Mouse (Mus musculus) lung, postnatal 0 days (tissue): ENCODE data around the gene Cdh26.

Source experiments
- CTCF ChIP-seq: IDR thresholded peaks from 2 replicates; pipeline ENCODE4 v1.5.1; 2016; ENCODE audit warnings: antibody characterized with exemption, mild to moderate bottlenecking
- EP300 ChIP-seq: IDR thresholded peaks from 2 replicates; pipeline ENCODE4 v1.6.1; 2016; ENCODE audit warnings: antibody characterized with exemption, mild to moderate bottlenecking, control low read depth

DNA sequence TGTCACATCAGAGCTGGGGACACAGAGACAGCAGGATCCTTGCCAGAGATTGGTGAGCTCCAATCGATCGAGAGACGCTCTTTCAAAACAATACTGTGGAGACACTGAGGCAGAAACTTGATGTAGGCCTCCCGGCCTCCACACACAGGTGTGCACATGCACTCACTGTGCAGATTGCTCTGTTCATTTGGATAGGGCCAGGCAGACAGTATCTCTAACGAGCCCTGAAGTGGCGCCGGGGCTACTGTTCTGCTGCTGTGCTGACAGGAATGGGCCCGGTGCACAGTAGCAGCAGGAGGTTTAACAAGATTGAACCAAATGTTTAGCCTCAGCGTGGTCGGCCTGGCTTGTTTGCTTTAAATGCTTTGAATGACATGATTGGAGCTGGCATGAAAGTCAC is 20.6 kb downstream of the Cdh26 start:
- TF ChIP-seq EP300 (no peak), CTCF (no peak)
